Mouse (Mus musculus) spleen, adult 10 weeks (tissue): Measurements from ENCODE around the gene Fam181a. TPM values are rescaled to one million over a fixed set of nuclear protein-coding genes. Genes with fewer than 3 reads are reported as not detected.

ENCODE experiments used
- polyA plus RNA-seq: library from polyadenylated mRNA; stranded (reverse); fragments of 350-450 nt; fragmentation: Illumina TruSeq; extraction: RNeasy Lipid Tissue Mini Kit (QIAGEN cat#74804); gene quantifications from one replicate; pipeline ENCODE4 v1.2.3, GENCODE M21; 2015; ENCODE audit warnings: low replicate concordance; ENCODE audit not compliant: insufficient read depth

Gene Fam181a
- polyA plus RNA-seq, result not detected

GRCm38 (mm10) chr12:103310744-103311267, at the start of gene Fam181a:
Gene Fam181a (plus strand): TSS chr12:103310975.

GRCm38 (mm10) chr12:103355746-103356414, 45.1 kb downstream of the Fam181a start, which contains the start of gene Asb2:
Gene Asb2 (minus strand): TSS chr12:103356001.

Other genes starting within 250 kb of the Fam181a start
- gene Prima1, start 68.8 kb upstream of the Fam181a start, polyA plus RNA-seq, result not detected
- 18.4 TPM for gene Asb2, start 45.0 kb downstream of the Fam181a start, polyA plus RNA-seq
- 7.5 TPM for gene Otub2, start 77.7 kb downstream of the Fam181a start, polyA plus RNA-seq
- 0.41 TPM for gene 9330161L09Rik, start 96.8 kb downstream of the Fam181a start, polyA plus RNA-seq
- 73.9 TPM for gene Ddx24, start 114.9 kb downstream of the Fam181a start, polyA plus RNA-seq
- gene Ifi27, start 123.2 kb downstream of the Fam181a start, polyA plus RNA-seq, result 191 TPM
- 204 TPM for gene Ifi27l2a, start 132.7 kb downstream of the Fam181a start, polyA plus RNA-seq
- not detected for gene Ifi27l2b, start 146.2 kb downstream of the Fam181a start, polyA plus RNA-seq
- gene Ppp4r4, start 221.3 kb downstream of the Fam181a start, polyA plus RNA-seq, result 1.2 TPM